Mouse (Mus musculus) ES-E14 (cell line): ENCODE results near the gene 5830473C10Rik. TPM values are rescaled to one million over a fixed set of nuclear protein-coding genes. Genes with fewer than 3 reads are reported as not detected.

ENCODE experiments used
- DNase-seq: peaks from one replicate; pipeline ENCODE4 v3.0.0-alpha.2; 2013; ENCODE audit warnings: low read depth, low spot score
- H3K27ac ChIP-seq: 2 replicates; pipeline ENCODE4 v1.5.1; 2012; ENCODE audit warnings: low read depth, mild to moderate bottlenecking, low read length, moderate library complexity, mixed read lengths; ENCODE audit not compliant: poor library complexity, insufficient read depth, severe bottlenecking
- H3K36me3 ChIP-seq: 2 replicates; pipeline ENCODE4 v1.6.1; 2012; ENCODE audit warnings: mild to moderate bottlenecking, low read length, moderate library complexity, mixed read lengths; ENCODE audit not compliant: control insufficient read depth, poor library complexity, insufficient read depth, severe bottlenecking
- H3K4me1 ChIP-seq, 2 experiments: fragments of 150-350 bp in 1 of 2; sonication (generic) in 1 of 2; 2 replicates each; pipeline ENCODE4 v1.6.1; 2012; ENCODE audit warnings: low read length in 2 of 2, mild to moderate bottlenecking in 1 of 2, mixed read lengths in 1 of 2; ENCODE audit not compliant: control insufficient read depth in 2 of 2, insufficient read depth in 2 of 2, poor library complexity in 1 of 2
- H3K4me3 ChIP-seq, 2 experiments: fragments of 150-350 bp in 1 of 2; sonication (generic) in 1 of 2; 2 replicates each; pipeline ENCODE4 v1.5.1; 2012; ENCODE audit warnings: low read length in 2 of 2, low read depth in 1 of 2, mild to moderate bottlenecking in 1 of 2, mixed read lengths in 1 of 2; ENCODE audit not compliant: insufficient read depth in 1 of 2, poor library complexity in 1 of 2, severe bottlenecking in 1 of 2
- H3K9ac ChIP-seq: 2 replicates; pipeline ENCODE4 v1.6.1; 2012; ENCODE audit warnings: low read depth, mild to moderate bottlenecking, low read length, mixed read lengths; ENCODE audit not compliant: poor library complexity, insufficient read depth, severe bottlenecking
- H3K9me3 ChIP-seq: fragments of 150-350 bp; sonication (generic); 2 replicates; pipeline ENCODE4 v1.6.1; 2012; ENCODE audit warnings: low read depth, mild to moderate bottlenecking, low read length; ENCODE audit not compliant: control insufficient read depth, insufficient read depth
- CHD2 ChIP-seq: IDR thresholded peaks from 2 replicates; pipeline ENCODE4 v1.6.1; 2014; ENCODE audit warnings: mild to moderate bottlenecking, low read depth, low read length, inconsistent platforms
- HCFC1 ChIP-seq: IDR thresholded peaks from 2 replicates; pipeline ENCODE4 v1.6.1; 2012; ENCODE audit warnings: low read length, inconsistent platforms, borderline replicate concordance; ENCODE audit not compliant: insufficient read depth
- MAFK ChIP-seq: IDR thresholded peaks from 2 replicates; pipeline ENCODE4 v1.6.1; 2014; ENCODE audit warnings: mild to moderate bottlenecking, low read depth, low read length, inconsistent platforms; ENCODE audit not compliant: insufficient read depth
- ZC3H11A ChIP-seq: IDR thresholded peaks from 2 replicates; pipeline ENCODE4 v1.6.1; 2012; ENCODE audit warnings: low read depth, mild to moderate bottlenecking, inconsistent platforms, low read length, borderline replicate concordance
- ZNF384 ChIP-seq: IDR thresholded peaks from 2 replicates; pipeline ENCODE4 v1.6.1; 2012; ENCODE audit warnings: low read depth, low read length, inconsistent platforms
- in situ Hi-C, 2 experiments: fragments of 600-800 bp; cut with MboI; formaldehyde crosslinking; loops; one replicate each; pipeline ENCODE4 v1.15.1; 2025; ENCODE audit warnings: low sequenced_read_pairs in 2 of 2, inconsistent platforms in 1 of 2; ENCODE audit not compliant: unreplicated experiment in 2 of 2
- total RNA-seq: library from RNA; depleted of rRNA; stranded (reverse); fragments of 300-350 nt; gene quantifications from 2 replicates; pipeline ENCODE4 v1.2.3, GENCODE M21; 2012

5830473C10Rik gene
- total RNA-seq, 1 experiment: not detected

GRCm38 (mm10) chr5:90579556-90579955 is 18.6 kb downstream of the 5830473C10Rik start:
- Histone ChIP-seq H3K27ac (no peak overlapping the region), H3K4me1 (no peaks in the 10 kb centered on the region), H3K4me3 (no peak overlapping the region), H3K9ac (no peak overlapping the region), H3K36me3 (no peaks in the 10 kb centered on the region), H3K9me3 (no peaks in the 10 kb centered on the region)
- no peak for TF ChIP-seq CHD2
- no peak for TF ChIP-seq ZNF384
- TF ChIP-seq MAFK: no peak
- TF ChIP-seq ZC3H11A: no peak
- no peak for TF ChIP-seq HCFC1
- DNase-seq: no peak
- in situ Hi-C loops: loop anchor here in 1 of 2 experiments (25.0 kb wide), 1 partner anchor 367 kb away; the partner anchor contains the start of gene Cox18

- no peak for TF ChIP-seq CHD2
- DNase-seq: no peak
- H3K4me1 ChIP-seq: no peaks in the 10 kb centered on the region
- H3K4me3 ChIP-seq: no peak overlapping the region
- no peak overlapping the region for H3K27ac ChIP-seq
- H3K9ac ChIP-seq: no peak overlapping the region
- H3K9me3 ChIP-seq: no peaks in the 10 kb centered on the region
- H3K36me3 ChIP-seq: no peaks in the 10 kb centered on the region
- in situ Hi-C loops: loop anchor here in 1 of 2 experiments (25.0 kb wide), 1 partner anchor 370 kb away; the partner anchor contains the start of gene Cox18
These were observed 21.3 kb downstream of the 5830473C10Rik start for GRCm38 (mm10) chr5:90582179-90582578.

GRCm38 (mm10) chr5:90584799-90585198 is 23.9 kb downstream of the 5830473C10Rik start:
- TF ChIP-seq MAFK (no peak), HCFC1 (no peak), ZNF384 (no peak)
- no peak for DNase-seq
- H3K4me3 ChIP-seq: no peak overlapping the region

GRCm38 (mm10) chr5:90586511-90586910 is 25.6 kb downstream of the 5830473C10Rik start:
- H3K36me3 ChIP-seq: no peaks in the 10 kb centered on the region
- in situ Hi-C loops: loop anchor here in 1 of 2 experiments (25.0 kb wide), 1 partner anchor 374 kb away; the partner anchor contains the start of gene Cox18
- no peak overlapping the region for H3K4me3 ChIP-seq
- no peaks in the 10 kb centered on the region for H3K9me3 ChIP-seq
- no peak overlapping the region for H3K27ac ChIP-seq
- no peak for DNase-seq
- H3K4me1 ChIP-seq: no peaks in the 10 kb centered on the region
- H3K9ac ChIP-seq: no peak overlapping the region
- TF ChIP-seq HCFC1: no peak

More at GRCm38 (mm10) chr5:90584799-90585198, 23.9 kb downstream of the 5830473C10Rik start:
- Histone ChIP-seq H3K27ac (no peak overlapping the region), H3K9me3 (no peaks in the 10 kb centered on the region), H3K36me3 (no peaks in the 10 kb centered on the region), H3K4me1 (no peaks in the 10 kb centered on the region), H3K9ac (no peak overlapping the region)
- in situ Hi-C loops: loop anchor here in 1 of 2 experiments (25.0 kb wide), 1 partner anchor 372 kb away; the partner anchor contains the start of gene Cox18

- Histone ChIP-seq H3K9ac (no peak overlapping the region), H3K27ac (no peak overlapping the region), H3K4me3 (no peak overlapping the region), H3K4me1 (no peaks in the 10 kb centered on the region), H3K36me3 (no peaks in the 10 kb centered on the region), H3K9me3 (no peaks in the 10 kb centered on the region)
- in situ Hi-C loops: loop anchor here in 1 of 2 experiments (25.0 kb wide), 1 partner anchor 376 kb away; the partner anchor contains the start of gene Cox18
- no peak for TF ChIP-seq HCFC1
- no peak for TF ChIP-seq MAFK
- TF ChIP-seq ZNF384: no peak
- TF ChIP-seq ZC3H11A: no peak
- no peak for TF ChIP-seq CHD2
- DNase-seq: no peak
These were observed 27.2 kb downstream of the 5830473C10Rik start for GRCm38 (mm10) chr5:90588104-90588503.
